Mouse (Mus musculus): ENCODE results near the gene Rfx3. TPM values are rescaled to one million over a fixed set of nuclear protein-coding genes. Genes with fewer than 3 reads are reported as not detected.
A peak's percentile ranks its signal among the peaks of the same experiment; 100 is the strongest.

Rfx3 gene
- total and polyA plus RNA-seq, 3 experiments: 1.1 to 62.0 (median 1.8) TPM

DNA sequence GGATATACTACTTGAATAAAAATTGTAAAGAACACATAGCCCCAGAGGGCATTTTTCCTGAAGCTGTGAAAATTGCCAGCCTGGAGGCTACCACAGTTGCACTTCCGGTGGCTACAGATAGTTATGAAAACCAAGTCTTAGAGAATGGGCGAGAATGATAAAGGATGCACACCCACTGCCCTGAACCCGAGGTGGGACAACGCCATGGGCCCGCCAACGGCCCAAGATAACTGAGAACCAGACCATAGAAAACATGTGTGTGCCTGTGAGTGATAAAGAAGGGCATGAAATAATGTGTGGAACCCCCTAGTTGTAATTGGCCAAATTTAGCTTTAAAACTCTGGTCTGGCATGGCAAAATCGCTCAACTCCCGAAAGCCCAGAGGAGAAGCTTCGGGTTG lies 105.0 kb downstream of the Rfx3 start:
- peaks cover 8 to 13% of the 10 kb centered on the region in 2 experiments for H3K4me1 ChIP-seq (ENCODE audit: control insufficient read depth in 1 of 2, insufficient read depth in 2 of 2, low read length in 2 of 2)
- peak overlapping the region; percentile 32 for H3K9ac ChIP-seq (ENCODE audit: control insufficient read depth, low read depth, low read length, poor library complexity, severe bottlenecking)
- H3K27me3 ChIP-seq (ENCODE audit: control insufficient read depth in 1 of 2, insufficient read depth in 2 of 2, low read length in 2 of 2): no peaks in the 10 kb centered on the region
- DNase-seq (ENCODE audit: low read depth, low spot score): peak; percentile 70
- H3K36me3 ChIP-seq (ENCODE audit: control insufficient read depth in 1 of 2, insufficient read depth in 2 of 2, low read length in 2 of 2): peaks cover 0 to 20% of the 10 kb centered on the region in 2 experiments; a peak in 2 of 4 replicates
- TF ChIP-seq SIN3A (IDR thresholded peaks at IDR 0.05; ENCODE audit: low read length): peak; percentile 37; the same call in 1 of the 2 replicates
- no peak for TF ChIP-seq MAX (IDR thresholded peaks at IDR 0.05; ENCODE audit: low read length)
- TF ChIP-seq MYB (IDR thresholded peaks at IDR 0.05; ENCODE audit: low read depth, low read length): peak; percentile 67
- no peak for TF ChIP-seq POLR2AphosphoS2 (IDR thresholded peaks at IDR 0.05; ENCODE audit: low read length)
- TF ChIP-seq KAT2A (conservative IDR thresholded peaks at IDR 0.05; ENCODE audit: low read depth, low read length): no peak
- TF ChIP-seq TCF12 (IDR thresholded peaks at IDR 0.05; ENCODE audit: low read depth, low read length): peak; percentile 59
- no peak for TF ChIP-seq RAD21 (IDR thresholded peaks at IDR 0.05; ENCODE audit: low read depth, low read length)
- TF ChIP-seq E2F4 (IDR thresholded peaks at IDR 0.05; ENCODE audit: borderline replicate concordance, low read depth, low read length): no peak
- no peak for TF ChIP-seq CTCF (IDR thresholded peaks at IDR 0.05 in 2 of 3, conservative IDR thresholded peaks at IDR 0.05 in 1 of 3; ENCODE audit: control insufficient read depth in 1 of 3, insufficient read depth in 1 of 3, low read depth in 2 of 3, low read length in 3 of 3, poor library complexity in 1 of 3, severe bottlenecking in 1 of 3)
- TF ChIP-seq TAL1 (IDR thresholded peaks at IDR 0.05; ENCODE audit: low read length): peak; percentile 75
- TF ChIP-seq GATA1 (IDR thresholded peaks at IDR 0.05; ENCODE audit: low read depth, low read length): peak; percentile 68
- peak; percentile 34; the same call in 1 of the 2 replicates for TF ChIP-seq ETS1 (IDR thresholded peaks at IDR 0.05; ENCODE audit: low read depth, low read length)
- TF ChIP-seq MAZ (IDR thresholded peaks at IDR 0.05; ENCODE audit: low read depth, low read length): no peak
- peak; percentile 77 to 90 for TF ChIP-seq EP300 (IDR thresholded peaks at IDR 0.05; ENCODE audit: low read depth in 1 of 2, low read length in 2 of 2)
- no peaks in the 10 kb centered on the region for H3K9me3 ChIP-seq (replicated peaks; ENCODE audit: insufficient read depth, low read length)
- peak overlapping the region; percentile 21 to 44 for H3K4me3 ChIP-seq (ENCODE audit: control insufficient read depth in 1 of 2, insufficient read depth in 1 of 2, low read depth in 2 of 2, low read length in 2 of 2)
- H3K27ac ChIP-seq (ENCODE audit: control insufficient read depth, low read depth, low read length): peak overlapping the region; percentile 41; the same call in 1 of the 2 replicates
- no peaks in the 10 kb centered on the region for H3K79me2 ChIP-seq (ENCODE audit: control insufficient read depth, insufficient read depth, low read length, poor library complexity)

GRCm38 (mm10) chr19:27905172-27905571 lies 105.8 kb downstream of the Rfx3 start:
- no peak for DNase-seq (ENCODE audit: low read depth, low spot score)
- Histone ChIP-seq H3K36me3 (ENCODE audit: control insufficient read depth in 1 of 2, insufficient read depth in 2 of 2, low read length in 2 of 2) (peaks cover 0 to 20% of the 10 kb centered on the region in 2 experiments; a peak in 2 of 4 replicates), H3K9me3 (replicated peaks; ENCODE audit: insufficient read depth, low read length) (no peaks in the 10 kb centered on the region), H3K9ac (ENCODE audit: control insufficient read depth, low read depth, low read length, poor library complexity, severe bottlenecking) (no peak overlapping the region), H3K79me2 (ENCODE audit: control insufficient read depth, insufficient read depth, low read length, poor library complexity) (no peaks in the 10 kb centered on the region), H3K4me3 (ENCODE audit: control insufficient read depth in 1 of 2, insufficient read depth in 1 of 2, low read depth in 2 of 2, low read length in 2 of 2) (no peak overlapping the region), H3K27ac (ENCODE audit: control insufficient read depth, low read depth, low read length) (no peak overlapping the region), H3K27me3 (ENCODE audit: control insufficient read depth in 1 of 2, insufficient read depth in 2 of 2, low read length in 2 of 2) (no peaks in the 10 kb centered on the region), H3K4me1 (ENCODE audit: control insufficient read depth in 1 of 2, insufficient read depth in 2 of 2, low read length in 2 of 2) (peaks cover 8 to 13% of the 10 kb centered on the region in 2 experiments)
- TF ChIP-seq RCOR1 (IDR thresholded peaks at IDR 0.05; ENCODE audit: low read depth, low read length) (peak; percentile 83), TCF12 (IDR thresholded peaks at IDR 0.05; ENCODE audit: low read depth, low read length) (no peak), EP300 (IDR thresholded peaks at IDR 0.05; ENCODE audit: low read depth in 1 of 2, low read length in 2 of 2) (peak in 1 of 2 experiments; percentile 19; a peak in 1 of 4 replicates)

DNA sequence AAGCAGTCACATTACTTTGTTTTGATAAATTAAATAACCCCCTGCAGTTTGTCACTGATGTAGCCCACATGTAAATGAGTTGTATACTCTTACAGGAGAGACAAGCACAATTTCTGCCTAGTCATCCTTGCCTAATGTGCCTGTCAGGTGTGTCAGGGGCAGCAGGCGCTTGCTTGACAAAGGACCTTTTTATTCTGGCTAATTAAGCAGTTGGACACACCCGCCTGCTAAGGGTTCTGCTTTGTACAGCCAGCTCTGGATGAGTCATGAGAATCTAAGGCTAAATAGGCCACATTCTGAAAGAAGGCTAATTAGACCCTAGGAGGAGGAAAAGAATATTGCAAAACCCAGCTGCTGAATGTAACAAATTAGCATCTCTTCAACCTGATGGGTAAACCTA lies 106.3 kb downstream of the Rfx3 start:
- Histone ChIP-seq H3K36me3 (ENCODE audit: control insufficient read depth in 1 of 2, insufficient read depth in 2 of 2, low read length in 2 of 2) (peaks cover 0 to 20% of the 10 kb centered on the region in 2 experiments; a peak in 2 of 4 replicates), H3K27me3 (ENCODE audit: control insufficient read depth in 1 of 2, insufficient read depth in 2 of 2, low read length in 2 of 2) (no peaks in the 10 kb centered on the region), H3K4me3 (ENCODE audit: control insufficient read depth in 1 of 2, insufficient read depth in 1 of 2, low read depth in 2 of 2, low read length in 2 of 2) (no peak overlapping the region), H3K27ac (ENCODE audit: control insufficient read depth, low read depth, low read length) (no peak overlapping the region), H3K4me1 (ENCODE audit: control insufficient read depth in 1 of 2, insufficient read depth in 2 of 2, low read length in 2 of 2) (peaks cover 8 to 13% of the 10 kb centered on the region in 2 experiments), H3K79me2 (ENCODE audit: control insufficient read depth, insufficient read depth, low read length, poor library complexity) (no peaks in the 10 kb centered on the region), H3K9ac (ENCODE audit: control insufficient read depth, low read depth, low read length, poor library complexity, severe bottlenecking) (no peak overlapping the region), H3K9me3 (replicated peaks; ENCODE audit: insufficient read depth, low read length) (no peaks in the 10 kb centered on the region)
- TF ChIP-seq ETS1 (IDR thresholded peaks at IDR 0.05; ENCODE audit: low read depth, low read length) (0 out of 2 replicates have a peak, but pooled peaks have one; percentile 13), KAT2A (conservative IDR thresholded peaks at IDR 0.05; ENCODE audit: low read depth, low read length) (no peak), EP300 (IDR thresholded peaks at IDR 0.05; ENCODE audit: low read depth in 1 of 2, low read length in 2 of 2) (0 out of 4 replicates have a peak, but pooled peaks of 1 of the 2 experiments have one; percentile 13)
- peak; percentile 69 for DNase-seq (ENCODE audit: low read depth, low spot score)
